Mouse (Mus musculus) cerebellum, postnatal 14 days (tissue): ENCODE measurements at regions not wholly inside any gene's neighbourhood (a gene's known extent, or its start where the extent isn't known, plus 50 kb on each side); places are given as distances from the start of the nearest gene placed in this dataset.

Experiments
- DNase-seq, 2 experiments: peaks; one replicate each; pipeline ENCODE4 v3.0.0; 2021; ENCODE audit warnings: mixed read lengths in 2 of 2

GRCm38 (mm10) chr10:96724436-96725175, 107.8 kb downstream of the Btg1 start:
- DNase-seq = no peak

GRCm38 (mm10) chr10:96726801-96727780, 110.3 kb downstream of the Btg1 start:
- no peak for DNase-seq

- DNase-seq = no peak
Measured at GRCm38 (mm10) chr10:96733581-96733980, 116.8 kb downstream of the Btg1 start.

- DNase-seq = no peak
Measured at GRCm38 (mm10) chr10:96735146-96735545, 118.3 kb downstream of the Btg1 start.

- no peak for DNase-seq
Measured at GRCm38 (mm10) chr10:96735885-96736628, 119.3 kb downstream of the Btg1 start.

GRCm38 (mm10) chr10:96737972-96738371, 121.2 kb downstream of the Btg1 start:
- no peak for DNase-seq

- DNase-seq = no peak
Measured at GRCm38 (mm10) chr10:96738606-96739005, 121.8 kb downstream of the Btg1 start.

- DNase-seq = peak; percentile 78 to 81
Measured at GRCm38 (mm10) chr10:96744167-96744777, 127.5 kb downstream of the Btg1 start.

GRCm38 (mm10) chr10:96747015-96747663, 130.3 kb downstream of the Btg1 start:
- DNase-seq = peak in 1 of 2 experiments; percentile 37

GRCm38 (mm10) chr10:96750861-96751260, 134.1 kb downstream of the Btg1 start:
- peak in 1 of 2 experiments; percentile 32 for DNase-seq

- peak; percentile 59 for DNase-seq
Measured at GRCm38 (mm10) chr10:96751580-96752264, 134.9 kb downstream of the Btg1 start.

- no peak for DNase-seq
Measured at GRCm38 (mm10) chr10:96752531-96752930, 135.7 kb downstream of the Btg1 start.

GRCm38 (mm10) chr10:96753521-96753920, 136.7 kb downstream of the Btg1 start:
- no peak for DNase-seq

- no peak for DNase-seq
Measured at GRCm38 (mm10) chr10:96755674-96756073, 138.9 kb downstream of the Btg1 start.

- no peak for DNase-seq
Measured at GRCm38 (mm10) chr10:96756355-96757084, 139.7 kb downstream of the Btg1 start.

- no peak for DNase-seq
Measured at GRCm38 (mm10) chr10:96757311-96757710, 140.5 kb downstream of the Btg1 start.

- DNase-seq = no peak
Measured at GRCm38 (mm10) chr10:96761601-96762000, 144.8 kb downstream of the Btg1 start.

- no peak for DNase-seq
Measured at GRCm38 (mm10) chr10:96765626-96766025, 148.8 kb downstream of the Btg1 start.

GRCm38 (mm10) chr10:96778220-96778619, 161.4 kb downstream of the Btg1 start:
- no peak for DNase-seq

- DNase-seq = no peak
Measured at GRCm38 (mm10) chr10:96783966-96784365, 167.2 kb downstream of the Btg1 start.
